Mouse (Mus musculus): ENCODE results near the gene Toporsl. TPM values are rescaled to one million over a fixed set of nuclear protein-coding genes. Genes with fewer than 3 reads are reported as not detected.

Toporsl gene
- polyA plus RNA-seq (2017; shearing (Covaris generic)), result not detected

GRCm38 (mm10) chr4:52595927-52596326, at the start of gene Toporsl:
Toporsl (plus strand) TSS chr4:52596274.

Other genes starting within 250 kb of the Toporsl start
- 27.2 TPM for gene Smc2, start 157.0 kb upstream of the Toporsl start, polyA plus RNA-seq (2017; shearing (Covaris generic))
- gene Vma21-ps, start 99.0 kb upstream of the Toporsl start, polyA plus RNA-seq (2017; shearing (Covaris generic)), result not detected
- gene Olfr275, start 218.3 kb downstream of the Toporsl start, polyA plus RNA-seq (2017; shearing (Covaris generic)), result not detected

All from naive thymus-derived CD4-positive, alpha-beta T cell, adult 5 months (primary cell).